In genomic region chr3:153071549-153071948, GRCm38 (mm10) we compare ENCODE assay signal across 26 mouse cellular contexts.
A peak's percentile ranks its signal among the peaks of the same experiment; 100 is the strongest.
DNase-seq lines count a peak whose midpoint lies in the region; ATAC-seq and TF ChIP-seq lines count a peak whose summit lies in the region.
"Had no signal": no experiment of that assay in that cellular context is flagged by ENCODE, and none has a peak within 500 bp of the region (broad histone marks: within the 10 kb centered on the region; RNA-seq: fewer than 3 reads in every experiment).

No protein-coding gene starts in this region.

- H3K27ac ChIP-seq in layer of hippocampus, adult 2 months, result peak overlapping the region; percentile 55
- H3K27ac ChIP-seq in liver, embryonic 15.5 days (replicated peaks), result peak overlapping the region; percentile 24; the same call in 1 of the 2 replicates
- no peak overlapping the region for H3K27ac ChIP-seq in hindbrain, embryonic 11.5 days (ENCODE audit: low read depth, low read length)
- H3K27ac ChIP-seq: embryonic facial prominence, embryonic 12.5 days; embryonic facial prominence, embryonic 15.5 days; forebrain, embryonic 10.5 days; heart, embryonic 13.5 days; hindbrain, embryonic 12.5 days; hindbrain, embryonic 15.5 days had no signal

- no peak for DNase-seq in layer of hippocampus, adult 2 months (ENCODE audit: low spot score in 2 of 2)
- no peak for DNase-seq in layer of hippocampus, postnatal 36 days
- DNase-seq in c-Kit-positive CD71-positive TER-119-positive erythroid progenitor cells, embryonic 14.5 days (ENCODE audit: low spot score), result peak; percentile 22
- no peak for DNase-seq in B cell, adult 2 months
- DNase-seq in hindbrain, embryonic 11.5 days (ENCODE audit: low spot score), result no peak
- DNase-seq: adrenal gland, adult 8-10 months; adrenal gland, postnatal 25 days; cerebellum, adult 11 months; cerebellum, adult 2 months; cerebellum, adult 9-11 months; cerebellum, postnatal 25 days; gastrocnemius, postnatal 25 days; heart, adult 18-20 months; heart, postnatal 14 days; heart, postnatal 4 days had no signal

- 0 out of 2 replicates have a peak, but pooled peaks have one; percentile 39 for ATAC-seq in erythroblast, adult 5-6 weeks (replicated peaks; ENCODE audit: low FRiP score, poor library complexity, severe bottlenecking)
- peak; percentile 64 for ATAC-seq in liver, embryonic 15.5 days (ENCODE audit: insufficient read depth)
- ATAC-seq in erythroid progenitor cell, adult 5-6 weeks (replicated peaks; ENCODE audit: low FRiP score, poor library complexity, severe bottlenecking), result no peak
- ATAC-seq in hindbrain, embryonic 11.5 days (ENCODE audit: low FRiP score), result no peak
- ATAC-seq: activated CD4-positive, CD25-positive, alpha-beta regulatory T cell, adult 4 months had no signal

- no peak for TF ChIP-seq CTCF in layer of hippocampus, adult 2 months (conservative IDR thresholded peaks at IDR 0.05)

- 71% methylated on average over 8 of the region's 8 CpGs for WGBS in liver, embryonic 15.5 days (ENCODE audit: insufficient replicate concordance)
- WGBS in hindbrain, embryonic 11.5 days, result 86% methylated on average over 8 of the region's 8 CpGs

- H3K9me3 ChIP-seq in liver, embryonic 15.5 days (replicated peaks), result no peaks in the 10 kb centered on the region
- H3K9me3 ChIP-seq in hindbrain, embryonic 11.5 days (ENCODE audit: control insufficient read depth, low read length), result no peaks in the 10 kb centered on the region
- H3K9me3 ChIP-seq: embryonic facial prominence, embryonic 12.5 days; embryonic facial prominence, embryonic 15.5 days; forebrain, embryonic 10.5 days; heart, embryonic 13.5 days; hindbrain, embryonic 12.5 days; hindbrain, embryonic 15.5 days had no signal

- H3K27me3 ChIP-seq in liver, embryonic 15.5 days, result no peaks in the 10 kb centered on the region
- H3K27me3 ChIP-seq in hindbrain, embryonic 11.5 days (ENCODE audit: control insufficient read depth, insufficient read depth, low read length), result no peaks in the 10 kb centered on the region
- H3K27me3 ChIP-seq: embryonic facial prominence, embryonic 12.5 days; embryonic facial prominence, embryonic 15.5 days; hindbrain, embryonic 12.5 days; hindbrain, embryonic 15.5 days had no signal

- peak overlapping the region; percentile 16 for H3K4me2 ChIP-seq in liver, embryonic 15.5 days
- no peak overlapping the region for H3K4me2 ChIP-seq in hindbrain, embryonic 11.5 days (replicated peaks; ENCODE audit: low read depth, low read length)
- H3K4me2 ChIP-seq: embryonic facial prominence, embryonic 12.5 days; embryonic facial prominence, embryonic 15.5 days; heart, embryonic 13.5 days; hindbrain, embryonic 12.5 days; hindbrain, embryonic 15.5 days had no signal

- no peak overlapping the region for H3K4me3 ChIP-seq in layer of hippocampus, adult 2 months
- no peak overlapping the region for H3K4me3 ChIP-seq in liver, embryonic 15.5 days (replicated peaks)
- H3K4me3 ChIP-seq in hindbrain, embryonic 11.5 days (ENCODE audit: low read depth, low read length), result no peak overlapping the region
- H3K4me3 ChIP-seq: embryonic facial prominence, embryonic 12.5 days; embryonic facial prominence, embryonic 15.5 days; erythroblast, embryonic 14.5 days; forebrain, embryonic 10.5 days; heart, embryonic 13.5 days; hindbrain, embryonic 12.5 days; hindbrain, embryonic 15.5 days had no signal

- peaks cover 22% of the 10 kb centered on the region for H3K4me1 ChIP-seq in liver, embryonic 15.5 days (replicated peaks)
- H3K4me1 ChIP-seq in hindbrain, embryonic 11.5 days (replicated peaks; ENCODE audit: control insufficient read depth, insufficient read depth, low read length), result no peaks in the 10 kb centered on the region
- H3K4me1 ChIP-seq: embryonic facial prominence, embryonic 12.5 days; embryonic facial prominence, embryonic 15.5 days; hindbrain, embryonic 12.5 days; hindbrain, embryonic 15.5 days had no signal

- no peak overlapping the region for H3K9ac ChIP-seq in liver, embryonic 15.5 days
- H3K9ac ChIP-seq in hindbrain, embryonic 11.5 days (ENCODE audit: low read depth, low read length), result no peak overlapping the region
- H3K9ac ChIP-seq: embryonic facial prominence, embryonic 12.5 days; embryonic facial prominence, embryonic 15.5 days; heart, embryonic 13.5 days; hindbrain, embryonic 12.5 days; hindbrain, embryonic 15.5 days had no signal

- H3K36me3 ChIP-seq in liver, embryonic 15.5 days (replicated peaks), result no peaks in the 10 kb centered on the region
- H3K36me3 ChIP-seq in hindbrain, embryonic 11.5 days (ENCODE audit: control insufficient read depth, insufficient read depth, low read length), result no peaks in the 10 kb centered on the region
- H3K36me3 ChIP-seq: embryonic facial prominence, embryonic 12.5 days; embryonic facial prominence, embryonic 15.5 days; forebrain, embryonic 10.5 days; heart, embryonic 13.5 days; hindbrain, embryonic 12.5 days; hindbrain, embryonic 15.5 days had no signal

Comparison
In these comparisons a context has a peak if more than half of its experiments do, and no peak if none do; other contexts are left out.
1. ATAC-seq: peak in erythroblast, adult 5-6 weeks (single experiment) and liver, embryonic 15.5 days (single experiment); none in erythroid progenitor cell, adult 5-6 weeks (single experiment) and hindbrain, embryonic 11.5 days (single experiment).